Mouse (Mus musculus) spleen, adult 12 weeks (tissue): ENCODE results near the gene Hif3a.

Experiments used
- DNase-seq: peaks from one replicate; pipeline ENCODE4 v3.0.0; 2022; ENCODE audit warnings: low spot score

Gene Hif3a

GRCm38 (mm10) chr7:17024814-17025504 lies 37.3 kb downstream of the Hif3a start:
- no peak for DNase-seq

DNA sequence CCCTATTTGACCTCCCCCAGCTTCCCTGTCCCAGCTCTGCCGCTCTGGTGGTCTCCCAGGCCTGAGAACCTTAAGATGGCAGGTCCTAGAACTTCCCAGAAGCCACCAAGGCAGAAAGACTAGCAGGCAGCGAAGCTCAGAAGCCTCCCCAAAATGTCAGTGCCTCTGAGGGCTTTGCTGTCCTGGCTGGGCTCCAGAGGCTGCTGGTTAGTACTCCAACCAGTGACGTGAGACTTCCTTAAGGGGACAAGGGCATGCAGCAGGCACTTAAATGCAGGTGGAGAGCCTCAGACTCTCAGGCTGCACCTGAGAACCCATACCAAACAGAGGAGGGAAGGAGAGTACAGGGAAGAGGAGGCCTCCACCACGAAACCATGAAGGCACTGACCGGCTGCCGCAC lies 38.1 kb downstream of the Hif3a start:
- DNase-seq = no peak

- DNase-seq = no peak
These were observed 38.5 kb downstream of the Hif3a start for GRCm38 (mm10) chr7:17023701-17024100.

GRCm38 (mm10) chr7:17022176-17022575 lies 40.1 kb downstream of the Hif3a start:
- no peak for DNase-seq

DNA sequence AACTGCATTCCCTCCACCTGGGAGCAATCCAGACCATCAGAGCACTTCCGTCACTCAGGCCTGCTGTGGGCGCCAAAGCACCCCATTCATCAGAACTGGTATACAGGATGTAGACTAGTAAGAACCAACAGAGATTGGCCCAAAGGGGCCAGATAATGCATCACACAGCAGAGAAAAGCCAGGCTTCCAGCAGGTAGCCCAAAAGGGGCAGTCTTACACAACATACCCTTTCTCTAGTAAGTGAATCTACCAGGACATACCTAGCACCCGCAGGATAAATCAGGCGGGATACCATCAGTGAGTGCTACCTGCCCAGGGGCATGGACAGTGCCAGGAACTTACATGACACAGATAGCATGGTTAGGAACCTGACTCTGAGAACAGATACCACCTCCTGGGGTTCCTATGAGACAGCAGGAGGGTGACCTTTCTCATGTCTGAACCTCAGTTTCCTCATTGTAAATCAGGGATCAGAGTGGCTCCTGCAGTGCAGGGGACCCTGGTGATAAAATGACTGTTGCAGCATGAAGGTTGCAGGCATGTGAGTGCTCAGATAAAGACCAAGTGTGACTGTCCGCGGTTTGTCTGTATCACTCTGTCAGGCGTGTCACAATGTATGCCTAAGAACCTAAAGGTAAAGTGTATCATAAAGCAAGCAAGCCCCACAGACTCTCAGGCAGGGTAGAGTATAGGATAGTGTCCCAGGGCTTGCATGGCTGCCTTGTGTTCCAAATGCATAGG lies 42.6 kb downstream of the Hif3a start:
- DNase-seq = no peak

DNA sequence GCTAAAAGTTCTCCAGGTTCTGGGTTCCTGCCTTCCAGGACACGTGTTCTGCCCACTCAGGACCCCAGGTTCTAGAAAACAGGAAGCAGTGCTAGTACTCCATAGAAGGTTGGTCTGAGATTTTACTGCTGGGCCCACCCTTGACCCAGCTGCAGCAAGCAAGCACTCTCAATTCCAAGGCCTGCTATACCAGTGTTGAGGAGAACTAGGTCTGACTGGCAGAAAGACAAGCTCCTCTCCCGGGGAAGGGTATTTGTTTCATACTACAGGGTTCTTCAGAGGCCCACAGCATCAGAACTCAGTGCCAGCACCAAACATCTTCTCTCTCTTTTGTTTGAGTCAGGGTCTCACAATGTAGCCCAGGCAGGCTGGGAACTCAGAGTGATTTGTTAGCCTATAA lies 44.3 kb downstream of the Hif3a start:
- no peak for DNase-seq

DNA sequence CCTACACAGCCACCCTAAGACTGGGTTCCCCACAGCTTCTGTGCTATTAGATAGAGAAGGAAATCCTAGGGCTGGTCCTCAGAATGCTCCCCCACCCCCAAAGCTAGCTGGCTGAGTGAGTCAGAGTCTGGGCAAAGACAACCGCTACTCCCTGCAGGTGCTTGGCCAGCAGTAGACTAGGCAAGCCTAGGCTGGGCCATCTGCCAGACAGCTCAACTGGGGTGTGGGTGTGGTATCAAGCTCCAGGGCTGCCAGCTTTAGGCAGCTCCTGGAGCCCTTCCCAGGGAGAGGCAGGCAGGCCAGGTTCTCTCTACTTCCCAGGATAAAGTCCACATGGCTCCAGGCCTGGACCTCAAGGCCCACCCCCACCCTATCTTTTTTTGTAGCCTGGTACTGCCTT lies 45.2 kb downstream of the Hif3a start:
- DNase-seq = no peak

DNA sequence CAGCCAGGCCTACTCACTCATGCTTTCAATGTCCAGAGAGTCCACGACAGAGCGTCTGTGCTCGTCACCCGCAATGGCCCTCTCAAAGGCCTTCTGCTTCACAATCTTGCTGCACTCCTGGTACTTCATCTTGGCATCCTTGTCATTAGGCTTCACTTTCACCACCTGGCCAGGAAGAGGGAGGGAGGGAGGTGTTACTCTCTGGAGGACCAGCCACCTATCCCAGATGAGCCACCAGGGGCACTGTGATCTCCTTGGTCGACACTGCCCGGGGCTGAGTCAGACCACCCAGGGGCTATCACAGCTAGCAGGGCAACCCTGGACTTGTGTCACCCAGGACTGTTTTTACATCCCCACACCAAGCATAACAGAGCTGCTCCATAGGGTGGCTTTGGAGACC lies 46.8 kb downstream of the Hif3a start:
- no peak for DNase-seq

DNA sequence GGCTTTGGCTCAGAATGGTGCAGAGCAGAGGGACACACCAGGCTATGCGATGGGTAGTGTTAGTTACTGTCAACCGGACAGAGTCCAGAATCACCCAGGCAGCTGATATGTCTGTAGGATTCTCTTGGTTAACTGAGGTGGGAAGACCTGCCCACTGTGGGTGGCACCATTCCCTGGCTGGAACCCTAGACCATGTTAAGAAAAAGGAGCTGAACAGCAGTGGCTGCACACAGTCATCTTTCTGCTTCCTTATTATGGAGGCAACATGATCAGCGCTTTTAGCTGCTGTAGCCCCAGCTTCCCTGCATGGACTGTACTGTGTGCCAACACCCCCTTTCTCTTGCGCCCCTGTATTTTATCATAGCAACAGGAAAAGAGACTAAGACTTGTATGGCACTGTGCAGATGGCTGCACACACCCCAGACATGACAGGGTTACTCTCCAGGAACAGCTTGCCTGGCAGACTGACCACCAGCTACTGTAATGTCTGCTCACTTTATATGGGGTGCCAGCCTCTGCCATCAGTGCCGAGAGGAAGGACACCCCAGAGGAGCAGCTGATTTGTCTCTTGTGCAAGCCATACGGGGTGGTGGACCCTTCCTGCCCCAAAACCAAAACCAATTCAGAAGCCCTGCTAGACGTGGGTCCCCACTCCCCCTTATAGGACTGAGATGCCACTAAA lies 50.2 kb downstream of the Hif3a start:
- no peak for DNase-seq

- no peak for DNase-seq
These were observed 52.2 kb downstream of the Hif3a start for GRCm38 (mm10) chr7:17010010-17010347.

- no peak for DNase-seq
These were observed 52.8 kb downstream of the Hif3a start for GRCm38 (mm10) chr7:17009326-17010009.

DNA sequence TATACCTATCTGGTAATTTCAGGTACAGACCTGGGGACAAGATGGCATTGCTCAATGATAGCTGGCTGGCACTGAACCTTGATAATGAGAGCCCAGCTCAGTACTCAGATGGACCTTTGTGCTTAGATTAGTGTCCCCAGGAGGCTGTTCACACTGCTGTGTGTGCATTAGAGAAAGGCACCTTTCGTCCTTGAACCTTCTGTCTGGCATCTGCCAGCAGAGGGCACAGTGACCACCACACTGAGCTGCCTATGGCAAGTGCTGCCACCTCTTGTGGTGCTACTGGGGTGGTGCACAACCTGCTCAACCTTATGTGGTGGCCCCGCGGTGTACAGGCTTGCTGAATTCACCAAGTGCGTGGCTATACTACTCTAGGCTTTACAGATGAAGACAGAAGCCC lies 54.9 kb downstream of the Hif3a start:
- DNase-seq = no peak

DNA sequence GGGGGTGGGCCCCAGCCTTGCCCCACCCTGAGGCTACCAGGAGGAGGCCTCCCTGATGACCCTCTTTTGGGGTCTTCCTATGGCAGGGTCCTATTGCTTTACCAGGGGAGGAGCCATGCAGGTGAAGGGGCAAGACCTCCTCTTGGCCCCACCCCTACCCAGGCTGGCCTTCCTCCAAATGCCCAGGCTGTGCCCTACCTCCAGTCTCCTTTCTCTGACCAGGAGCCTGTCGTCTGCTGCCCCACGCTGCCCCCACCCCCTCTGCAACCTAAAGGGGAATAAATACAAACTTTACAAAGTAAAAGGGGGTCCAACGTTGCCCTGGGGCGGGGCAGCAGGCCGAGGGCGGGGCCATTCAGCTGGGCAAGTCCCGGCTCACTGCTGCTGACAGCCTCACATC lies 57.5 kb downstream of the Hif3a start:
- DNase-seq = no peak

DNA sequence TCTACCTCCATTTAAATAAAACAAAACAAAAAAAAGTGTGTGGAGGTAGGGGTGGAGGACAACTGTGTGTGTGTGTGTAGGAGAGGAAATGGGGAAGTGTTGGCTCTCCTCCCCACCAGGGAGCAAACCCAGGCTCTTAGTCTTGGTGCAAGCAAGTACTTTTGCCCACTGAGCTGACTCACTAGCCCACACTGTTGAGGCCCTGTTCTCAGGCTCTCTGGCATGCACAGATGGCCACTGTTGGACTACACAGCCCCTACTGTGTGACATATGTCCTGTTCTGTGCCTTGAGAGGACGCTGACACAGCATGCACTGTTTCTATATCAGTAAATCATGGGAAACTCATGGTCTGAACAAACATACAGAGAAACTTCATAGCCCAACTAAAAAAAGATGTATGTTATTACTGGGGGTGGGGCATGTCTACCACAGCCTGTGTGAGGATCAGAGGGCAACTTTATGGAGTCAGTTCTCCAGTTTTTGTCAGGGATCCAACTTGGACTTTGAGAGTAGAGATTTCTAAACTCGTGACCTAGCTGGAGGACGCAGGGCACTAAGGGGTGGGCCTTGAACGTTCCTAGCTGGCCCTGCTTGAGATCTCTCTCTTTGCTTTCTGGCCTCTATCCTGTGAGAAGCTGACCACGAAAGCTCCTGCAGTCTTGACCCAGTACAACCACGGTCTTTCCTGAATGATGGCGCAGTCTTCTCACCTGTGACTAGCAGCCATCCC lies 58.8 kb downstream of the Hif3a start:
- no peak for DNase-seq

DNA sequence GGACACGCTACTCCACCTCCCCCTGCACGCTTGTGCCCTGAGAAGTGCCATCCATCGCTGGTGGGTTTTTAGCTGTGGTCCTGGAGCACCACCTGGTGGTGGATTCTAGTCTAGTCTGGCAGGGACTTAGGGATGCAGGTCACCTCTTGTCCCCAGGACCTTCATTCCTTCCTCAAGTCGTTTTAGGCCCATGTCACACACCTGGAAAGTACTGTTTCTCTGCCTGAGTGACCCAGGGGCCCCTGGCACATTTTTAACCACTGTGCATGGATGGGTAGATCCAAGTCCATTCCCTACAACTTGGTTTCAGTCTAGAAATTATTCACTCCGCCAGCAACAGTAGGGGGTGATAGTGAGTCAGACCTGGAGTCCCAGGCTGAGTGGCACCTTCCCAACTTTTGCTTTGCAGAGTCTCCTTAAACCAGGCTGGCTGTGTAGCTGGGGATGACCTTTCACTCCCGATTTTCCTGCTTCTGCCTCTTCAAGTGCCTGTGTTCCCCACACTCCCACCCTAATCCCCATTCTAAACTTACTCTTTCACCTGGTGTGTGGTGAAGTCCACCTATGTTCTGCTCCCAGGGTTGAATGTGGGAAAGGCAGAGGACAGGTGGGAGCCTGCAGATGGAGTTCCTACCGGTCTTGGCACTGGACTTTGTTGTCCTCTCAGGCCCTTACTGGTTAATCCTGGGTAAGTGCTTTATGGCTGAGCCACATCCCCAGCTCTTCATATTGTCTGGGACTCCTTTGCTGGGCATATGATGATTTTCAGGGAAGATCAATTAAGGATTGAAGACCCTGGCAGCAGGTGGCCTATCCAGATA lies 59.6 kb downstream of the Hif3a start:
- DNase-seq = peak; percentile 58

- peak; percentile 81 for DNase-seq
These were observed 62.6 kb downstream of the Hif3a start for GRCm38 (mm10) chr7:16999650-17000049.

DNA sequence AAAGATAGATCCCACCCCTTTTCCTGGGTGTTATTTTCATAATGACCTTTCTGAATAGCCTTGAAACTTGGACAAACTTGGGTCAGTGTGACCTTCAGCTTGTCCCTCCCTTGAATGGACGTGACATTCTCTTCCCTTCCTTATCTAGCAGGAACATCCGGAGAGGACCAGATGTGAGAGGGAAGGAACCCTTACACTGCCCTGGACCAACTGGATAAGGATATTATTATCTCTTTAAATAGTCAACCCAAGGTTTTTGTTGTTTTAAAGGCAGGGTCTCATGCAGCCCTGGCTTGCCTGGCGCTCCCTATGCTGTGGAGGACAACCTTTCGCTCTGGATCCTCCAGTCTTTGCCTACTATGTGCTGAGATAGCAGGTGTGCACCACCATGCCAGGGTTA lies 63.0 kb downstream of the Hif3a start:
- DNase-seq = no peak

DNA sequence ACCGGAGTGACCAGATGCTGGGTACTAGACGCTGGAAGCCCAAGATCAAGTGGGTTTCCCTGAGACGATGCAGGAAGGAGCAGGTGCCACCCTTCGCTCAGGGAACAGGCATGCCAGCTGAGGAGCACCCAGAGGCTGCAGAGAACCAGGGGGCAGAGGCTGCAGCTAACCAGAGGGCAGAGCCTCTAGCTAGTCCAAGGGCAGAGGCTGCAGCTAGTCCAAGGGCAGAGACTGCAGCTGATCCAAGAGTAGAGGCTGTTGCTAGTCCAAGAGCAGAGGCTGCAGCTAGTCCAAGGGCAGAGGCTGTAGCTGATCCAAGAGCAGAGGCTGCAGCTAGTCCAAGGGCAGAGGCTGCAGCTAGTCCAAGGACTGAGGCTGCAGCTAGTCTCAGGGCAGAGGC lies 66.9 kb downstream of the Hif3a start:
- DNase-seq = no peak

DNA sequence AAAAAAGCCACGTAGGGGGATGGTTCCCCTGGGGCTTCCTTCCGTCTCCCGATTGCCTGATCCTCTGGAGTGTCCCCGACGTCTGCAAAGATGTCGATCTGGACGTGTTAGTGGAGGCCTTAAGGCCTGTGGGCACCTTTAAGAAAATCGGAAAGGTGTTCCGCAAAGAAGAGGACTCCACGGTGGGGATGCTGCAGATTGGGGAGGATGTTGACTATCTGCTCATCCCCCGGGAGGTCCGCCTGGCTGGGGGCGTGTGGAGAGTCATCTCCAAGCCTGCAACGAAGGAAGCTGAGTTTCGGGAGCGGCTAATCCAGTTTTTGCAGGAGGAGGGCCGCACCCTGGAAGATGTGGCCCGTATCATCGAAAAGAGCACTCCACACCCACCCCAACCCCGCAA lies 67.8 kb downstream of the Hif3a start:
- no peak for DNase-seq

DNA sequence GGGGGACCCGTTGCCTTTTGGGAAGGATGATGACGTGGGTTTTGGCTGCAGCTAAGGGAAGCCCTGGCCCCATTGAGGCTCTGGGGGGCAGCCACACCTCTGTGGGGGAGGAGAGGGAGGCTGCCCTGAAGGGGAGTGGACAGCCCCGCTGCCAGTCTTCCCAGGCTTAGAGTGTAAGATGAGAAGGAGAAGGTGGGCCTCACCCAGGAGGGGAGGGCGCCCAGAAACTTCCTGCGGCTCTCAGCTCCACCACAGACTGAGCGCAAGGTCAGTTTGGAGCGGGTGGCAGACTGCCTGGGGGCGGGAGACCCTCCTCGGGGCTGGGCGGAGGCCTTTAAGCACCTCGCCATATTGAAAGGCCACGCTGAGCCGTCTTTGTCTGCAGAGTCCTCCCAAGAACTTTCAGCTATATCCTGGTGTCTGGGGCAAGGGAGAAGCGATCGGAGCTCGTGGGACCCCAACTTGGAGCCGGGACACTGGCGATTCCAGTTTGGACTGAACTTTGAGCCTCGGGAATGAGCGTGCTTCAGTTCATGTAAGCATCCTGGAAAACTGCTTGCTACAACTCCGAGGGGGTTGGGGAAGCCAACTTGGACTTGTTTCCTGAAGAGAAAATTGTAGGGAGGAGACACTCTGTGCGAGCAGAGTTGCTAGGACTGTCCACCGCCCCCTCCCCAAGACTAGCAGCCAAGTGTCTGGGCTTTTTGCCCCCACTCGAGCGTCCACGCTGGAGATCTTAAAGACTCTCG lies 68.4 kb downstream of the Hif3a start:
- DNase-seq = no peak

DNA sequence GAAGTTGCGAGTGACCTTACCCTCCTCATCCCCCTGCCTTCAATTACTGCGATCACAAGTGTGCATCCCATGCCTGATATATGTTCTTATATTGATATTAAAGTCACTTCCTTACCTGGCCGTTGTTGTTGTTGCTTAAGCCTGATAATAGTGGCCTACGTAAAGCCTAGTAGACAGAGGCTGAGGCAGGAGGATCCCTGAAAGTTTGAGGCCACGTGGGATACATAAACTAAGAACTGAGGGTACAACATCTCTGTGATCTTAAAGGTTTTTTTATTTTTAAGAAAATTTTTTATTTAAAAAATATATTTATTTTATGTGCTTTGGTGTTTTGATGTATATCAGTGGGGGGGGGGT lies 69.8 kb downstream of the Hif3a start, which contains the start of gene Ccdc8:
TSS of gene Ccdc8 (plus strand) at position 258 of the 357 bp plus-strand sequence.
- DNase-seq = no peak
